Mouse (Mus musculus): ENCODE measurements at regions not wholly inside any gene's neighbourhood (a gene's known extent, or its start where the extent isn't known, plus 50 kb on each side); places are given as distances from the start of the nearest gene placed in this dataset.

GRCm38 (mm10) chr11:19605602-19606001 is 318.6 kb upstream of the Spred2 start:
- Histone ChIP-seq H3K9ac (ENCODE audit: insufficient read depth, low read depth) (no peak overlapping the region), H3K4me2 (ENCODE audit: insufficient read depth, low read depth, poor library complexity, severe bottlenecking) (no peak overlapping the region), H3K27ac (ENCODE audit: insufficient read depth, low read depth) (no peak overlapping the region), H3K4me1 (ENCODE audit: control insufficient read depth in 1 of 2, insufficient read depth in 2 of 2) (peaks cover 2 to 18% of the 10 kb centered on the region in 2 experiments; a peak in 2 of 4 replicates), H3K9me3 (replicated peaks; ENCODE audit: low read length) (no peaks in the 10 kb centered on the region), H3K36me3 (replicated peaks in 1 of 2; ENCODE audit: control insufficient read depth in 1 of 2, insufficient read depth in 1 of 2, low read length in 1 of 2) (no peaks in the 10 kb centered on the region), H3K4me3 (replicated peaks in 1 of 3; ENCODE audit: low read depth in 2 of 3, low read length in 2 of 3, poor library complexity in 1 of 3) (no peak overlapping the region), H3K27me3 (replicated peaks) (no peaks in the 10 kb centered on the region), H3K79me2 (replicated peaks; ENCODE audit: control insufficient read depth, extremely low read depth, insufficient read depth, poor library complexity, severe bottlenecking) (no peaks in the 10 kb centered on the region)
- no peak for DNase-seq (ENCODE audit: extremely low read depth)
- TF ChIP-seq MAZ (IDR thresholded peaks at IDR 0.05; ENCODE audit: low read depth, low read length) (no peak), KAT2A (IDR thresholded peaks at IDR 0.05; ENCODE audit: insufficient replicate concordance, low read length) (no peak), ZNF384 (IDR thresholded peaks at IDR 0.05; ENCODE audit: low read depth, low read length) (no peak), RCOR1 (conservative IDR thresholded peaks at IDR 0.05; ENCODE audit: low read depth, low read length) (no peak), MAX (IDR thresholded peaks at IDR 0.05; ENCODE audit: low read length) (no peak), ZMIZ1 (IDR thresholded peaks at IDR 0.05; ENCODE audit: low read depth, low read length) (no peak), RAD21 (IDR thresholded peaks at IDR 0.05; ENCODE audit: low read depth, low read length) (no peak), SMC3 (IDR thresholded peaks at IDR 0.05; ENCODE audit: low read depth, low read length) (no peak), TBP (conservative IDR thresholded peaks at IDR 0.05; ENCODE audit: low read depth, low read length) (no peak), EP300 (IDR thresholded peaks at IDR 0.05; ENCODE audit: low read length) (no peak), GABPA (IDR thresholded peaks at IDR 0.05; ENCODE audit: insufficient replicate concordance, low read depth, low read length) (no peak), USF1 (IDR thresholded peaks at IDR 0.05; ENCODE audit: low read depth, low read length) (no peak), MEF2A (IDR thresholded peaks at IDR 0.05; ENCODE audit: borderline replicate concordance, low read depth, low read length) (no peak)
- in situ Hi-C loops (cut with MboI; ENCODE audit: low pct_ligation_motif_present, low pct_unique_long_range_greater_than_20kb, low sequenced_read_pairs) (no loop called here), dilution Hi-C loops (cut with MboI; ENCODE audit: extremely low pct_ligation_motif_present, extremely low pct_unique_long_range_greater_than_20kb, low sequenced_read_pairs) (no loop called here)

GRCm38 (mm10) chr11:19606943-19607342 is 317.2 kb upstream of the Spred2 start:
- no peak for DNase-seq (ENCODE audit: extremely low read depth)
- Histone ChIP-seq H3K27me3 (replicated peaks) (no peaks in the 10 kb centered on the region), H3K4me1 (ENCODE audit: control insufficient read depth in 1 of 2, insufficient read depth in 2 of 2) (peaks cover 8 to 16% of the 10 kb centered on the region in 2 experiments; a peak in 3 of 4 replicates), H3K36me3 (replicated peaks in 1 of 2; ENCODE audit: control insufficient read depth in 1 of 2, insufficient read depth in 1 of 2, low read length in 1 of 2) (no peaks in the 10 kb centered on the region), H3K4me3 (replicated peaks in 1 of 3; ENCODE audit: low read depth in 2 of 3, low read length in 2 of 3, poor library complexity in 1 of 3) (no peak overlapping the region), H3K9me3 (replicated peaks; ENCODE audit: low read length) (no peaks in the 10 kb centered on the region), H3K4me2 (ENCODE audit: insufficient read depth, low read depth, poor library complexity, severe bottlenecking) (no peak overlapping the region), H3K79me2 (replicated peaks; ENCODE audit: control insufficient read depth, extremely low read depth, insufficient read depth, poor library complexity, severe bottlenecking) (no peaks in the 10 kb centered on the region), H3K27ac (ENCODE audit: insufficient read depth, low read depth) (no peak overlapping the region), H3K9ac (ENCODE audit: insufficient read depth, low read depth) (no peak overlapping the region)
- in situ Hi-C loops (cut with MboI; ENCODE audit: low pct_ligation_motif_present, low pct_unique_long_range_greater_than_20kb, low sequenced_read_pairs): no loop called here
- TF ChIP-seq ETS1 (conservative IDR thresholded peaks at IDR 0.05; ENCODE audit: low read depth, low read length) (no peak), RCOR1 (conservative IDR thresholded peaks at IDR 0.05; ENCODE audit: low read depth, low read length) (no peak), RAD21 (IDR thresholded peaks at IDR 0.05; ENCODE audit: low read depth, low read length) (no peak), USF2 (conservative IDR thresholded peaks at IDR 0.05; ENCODE audit: low read depth, low read length) (no peak), ELF1 (IDR thresholded peaks at IDR 0.05; ENCODE audit: low read depth, low read length) (no peak), MXI1 (IDR thresholded peaks at IDR 0.05; ENCODE audit: low read depth, low read length) (no peak), MAX (IDR thresholded peaks at IDR 0.05; ENCODE audit: low read length) (no peak), UBTF (IDR thresholded peaks at IDR 0.05; ENCODE audit: low read depth, low read length) (no peak), JUN (IDR thresholded peaks at IDR 0.05; ENCODE audit: insufficient read depth, low read depth, low read length) (no peak), MEF2A (IDR thresholded peaks at IDR 0.05; ENCODE audit: borderline replicate concordance, low read depth, low read length) (no peak), TBP (conservative IDR thresholded peaks at IDR 0.05; ENCODE audit: low read depth, low read length) (no peak), EP300 (IDR thresholded peaks at IDR 0.05; ENCODE audit: low read length) (no peak), HCFC1 (IDR thresholded peaks at IDR 0.05; ENCODE audit: low read depth, low read length) (no peak)
- dilution Hi-C loops (cut with MboI; ENCODE audit: extremely low pct_ligation_motif_present, extremely low pct_unique_long_range_greater_than_20kb, low sequenced_read_pairs): no loop called here
